In genomic region chr2:72525556-72525955, GRCm38 (mm10) we compare ENCODE assay signal across 31 mouse cellular contexts.
"Had no signal": no experiment of that assay in that cellular context is flagged by ENCODE, and none has a peak within 500 bp of the region (broad histone marks: within the 10 kb centered on the region; RNA-seq: fewer than 3 reads in every experiment).

No protein-coding gene starts in this region.

- DNase-seq: left cerebral cortex, postnatal 4 days; liver; liver, embryonic 13.5 days; liver, postnatal 0 days; lung, adult 18-20 months; lung, adult 2 months; lung, embryonic 14.5 days; lung, postnatal 10 days; lung, postnatal 14 days; lung, postnatal 36 days; lung, postnatal 4 days; midbrain, embryonic 14.5 days had no signal

- H3K9ac ChIP-seq: limb, embryonic 12.5 days; limb, embryonic 13.5 days; limb, embryonic 15.5 days; liver, embryonic 12.5 days; liver, embryonic 13.5 days; liver, embryonic 14.5 days; liver, embryonic 15.5 days; liver, postnatal 0 days; lung, embryonic 14.5 days; lung, embryonic 15.5 days; midbrain, embryonic 12.5 days; midbrain, embryonic 13.5 days; midbrain, embryonic 15.5 days; neural tube, embryonic 12.5 days had no signal

- H3K27ac ChIP-seq: left cerebral cortex, adult 2 months; limb, embryonic 10.5 days; limb, embryonic 12.5 days; limb, embryonic 13.5 days; limb, embryonic 15.5 days; liver, embryonic 12.5 days; liver, embryonic 13.5 days; liver, embryonic 14.5 days; liver, embryonic 15.5 days; lung, embryonic 15.5 days; macrophage; midbrain, embryonic 12.5 days; midbrain, embryonic 13.5 days; midbrain, embryonic 15.5 days; neural tube, embryonic 12.5 days had no signal

- ATAC-seq: liver, embryonic 12.5 days; liver, postnatal 0 days; lung, postnatal 0 days; midbrain, embryonic 13.5 days; midbrain, embryonic 15.5 days; midbrain, embryonic 16.5 days had no signal

- H3K27me3 ChIP-seq: limb, embryonic 12.5 days; limb, embryonic 15.5 days; lung, embryonic 15.5 days had no signal

- H3K4me1 ChIP-seq: liver, embryonic 12.5 days; liver, embryonic 13.5 days; liver, embryonic 15.5 days; megakaryocyte, embryonic 14.5 days had no signal

- H3K4me2 ChIP-seq: limb, embryonic 12.5 days; limb, embryonic 13.5 days; limb, embryonic 15.5 days; liver, embryonic 11.5 days; liver, embryonic 12.5 days; liver, embryonic 13.5 days; liver, embryonic 15.5 days; lung, embryonic 14.5 days; lung, embryonic 15.5 days; midbrain, embryonic 12.5 days; midbrain, embryonic 13.5 days; midbrain, embryonic 15.5 days; neural tube, embryonic 12.5 days had no signal

- H3K4me3 ChIP-seq: left cerebral cortex, adult 2 months; limb, embryonic 10.5 days; limb, embryonic 12.5 days; limb, embryonic 13.5 days; limb, embryonic 15.5 days; liver, embryonic 12.5 days; liver, embryonic 13.5 days; liver, embryonic 15.5 days; lung, embryonic 15.5 days; megakaryocyte, embryonic 14.5 days; midbrain, embryonic 12.5 days; midbrain, embryonic 13.5 days; midbrain, embryonic 15.5 days; myocyte; neural tube, embryonic 12.5 days had no signal

- H3K9me3 ChIP-seq: limb, embryonic 10.5 days; limb, embryonic 12.5 days; limb, embryonic 13.5 days; limb, embryonic 15.5 days; liver, embryonic 12.5 days; liver, embryonic 13.5 days; liver, embryonic 15.5 days; lung, embryonic 15.5 days; megakaryocyte, embryonic 14.5 days; midbrain, embryonic 12.5 days; midbrain, embryonic 13.5 days; midbrain, embryonic 15.5 days; neural tube, embryonic 12.5 days had no signal

- H3K36me3 ChIP-seq: limb, embryonic 10.5 days; limb, embryonic 12.5 days; limb, embryonic 13.5 days; limb, embryonic 15.5 days; liver, embryonic 12.5 days; liver, embryonic 13.5 days; liver, embryonic 15.5 days; lung, embryonic 15.5 days; midbrain, embryonic 12.5 days; midbrain, embryonic 13.5 days; midbrain, embryonic 15.5 days; neural tube, embryonic 12.5 days had no signal
